Mouse (Mus musculus) small intestine, adult 2 months (tissue): ENCODE results near the gene Cpne6. TPM values are rescaled to one million over a fixed set of nuclear protein-coding genes. Genes with fewer than 3 reads are reported as not detected.

Source experiments
- H3K27ac ChIP-seq: fragments of 200-500 bp; 2 replicates; pipeline ENCODE4 v1.5.1; 2012; ENCODE audit warnings: low read depth, low read length, control low read depth, inconsistent platforms; ENCODE audit not compliant: insufficient read depth
- H3K27me3 ChIP-seq: fragments of 200-500 bp; 2 replicates; pipeline ENCODE4 v1.6.1; 2012; ENCODE audit warnings: mild to moderate bottlenecking, moderate library complexity, low read length, inconsistent platforms; ENCODE audit not compliant: control insufficient read depth, insufficient read depth
- H3K36me3 ChIP-seq: fragments of 200-500 bp; 2 replicates; pipeline ENCODE4 v1.6.1; 2012; ENCODE audit warnings: mild to moderate bottlenecking, low read length, control low read depth, inconsistent platforms; ENCODE audit not compliant: control insufficient read depth, insufficient read depth
- H3K4me1 ChIP-seq: fragments of 200-500 bp; 2 replicates; pipeline ENCODE4 v1.6.1; 2012; ENCODE audit warnings: low read length, inconsistent platforms, mixed read lengths; ENCODE audit not compliant: control insufficient read depth, insufficient read depth, insufficient read length
- H3K4me3 ChIP-seq: fragments of 200-500 bp; 2 replicates; pipeline ENCODE4 v1.5.1; 2012; ENCODE audit warnings: low read depth, mild to moderate bottlenecking, control low read depth, inconsistent platforms, low read length, moderate library complexity
- CTCF ChIP-seq: fragments of 200-500 bp; IDR thresholded peaks from 2 replicates; pipeline ENCODE4 v1.5.1; 2012; ENCODE audit warnings: low read depth, mild to moderate bottlenecking, control low read depth, inconsistent platforms, low read length, moderate library complexity, mixed read lengths; ENCODE audit not compliant: insufficient replicate concordance, insufficient read length; ENCODE audit errors: extremely low read depth
- POLR2A ChIP-seq: fragments of 200-500 bp; IDR thresholded peaks from 2 replicates; pipeline ENCODE4 v1.6.1; 2012; ENCODE audit warnings: low read depth, mild to moderate bottlenecking, control low read depth, inconsistent platforms, low read length, moderate library complexity
- WGBS: fragments of 180-500 bp; shearing (Covaris S2); methylation state at CpG from one replicate; pipeline ENCODE4 v1.1.7; 2018; 5-methylcytosine and 5-hydroxymethylcytosine counted together
- polyA plus RNA-seq: library from polyadenylated mRNA; depleted of rRNA; stranded (reverse); fragments of >200 nt; gene quantifications from 2 replicates; pipeline ENCODE4 v1.2.3, GENCODE M21; 2012

The Cpne6 gene
- polyA plus RNA-seq, 1 experiment: not detected

DNA sequence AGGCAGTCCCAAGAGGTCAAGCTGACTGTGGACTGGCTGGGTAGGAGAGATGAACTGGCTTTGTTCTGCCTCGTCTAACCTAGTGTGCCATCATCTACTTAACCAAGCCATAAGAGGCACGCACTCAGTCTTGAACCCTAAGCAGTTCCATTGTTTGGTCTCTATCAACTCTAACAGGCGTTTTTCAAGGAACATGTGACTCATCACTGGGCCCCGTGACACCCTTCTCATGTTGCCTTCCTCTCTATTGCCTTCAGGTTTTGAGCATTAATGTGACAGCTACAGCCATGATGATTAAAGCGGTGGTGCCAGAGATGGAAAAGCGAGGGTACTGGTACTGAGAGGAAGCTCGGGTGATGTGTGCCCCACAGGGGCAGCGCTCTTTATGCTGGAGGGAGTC is 23.4 kb upstream of the Cpne6 start:
- peaks cover 9% of the 10 kb centered on the region; the same call in 1 of the 2 replicates for H3K27me3 ChIP-seq
- H3K4me3 ChIP-seq: no peak overlapping the region
- no peak overlapping the region for H3K27ac ChIP-seq
- WGBS: 87% methylated on average over 8 of the region's 8 CpGs
- peaks cover 5% of the 10 kb centered on the region; the same call in 1 of the 2 replicates for H3K4me1 ChIP-seq
- peaks cover 22% of the 10 kb centered on the region for H3K36me3 ChIP-seq
- TF ChIP-seq POLR2A (no peak), CTCF (no peak)

DNA sequence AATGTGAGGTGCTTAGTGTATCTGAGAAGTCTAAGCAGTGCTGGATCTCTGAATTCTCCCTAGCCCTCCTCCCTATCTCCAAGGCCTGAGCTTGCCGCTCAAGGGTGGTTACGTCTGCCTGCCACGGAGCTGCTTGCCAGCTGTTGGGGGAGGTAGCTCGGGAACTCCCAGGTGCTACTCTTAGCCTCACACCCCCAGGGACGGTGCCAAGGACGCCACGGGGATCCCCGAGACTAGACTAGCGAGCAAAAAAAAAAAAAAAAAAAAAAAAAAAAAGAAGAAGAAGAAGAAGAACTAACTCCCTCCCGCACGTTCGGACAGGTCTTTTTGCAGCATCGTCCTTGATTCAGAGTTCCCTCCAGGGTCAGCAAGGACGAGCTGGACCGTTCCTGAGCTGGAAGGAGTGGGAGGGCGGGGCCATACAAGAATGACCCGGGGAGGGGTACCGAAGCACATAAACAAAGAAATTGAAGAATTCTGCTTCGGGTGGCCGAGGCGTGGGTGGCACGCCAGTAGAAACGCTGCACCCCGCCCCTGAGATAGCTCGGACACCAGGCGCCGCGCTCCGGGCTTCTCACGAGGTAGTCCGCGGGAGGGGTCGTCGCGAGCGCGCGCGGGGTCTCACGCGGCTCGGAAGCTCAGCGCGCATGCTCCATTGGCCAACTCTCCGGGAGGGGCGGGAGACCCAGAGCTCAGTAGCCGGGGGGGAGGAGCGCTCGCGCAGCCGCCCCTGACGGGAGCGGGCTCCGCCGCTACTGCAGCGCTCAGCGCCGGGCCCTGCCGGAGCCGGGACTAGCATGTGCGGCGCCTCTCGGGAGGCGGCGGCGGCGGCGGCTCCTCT is 19.7 kb upstream of the Cpne6 start, which contains the start of gene Carmil3:
Gene Carmil3 (plus strand): TSS at position 291 of the 841 bp plus-strand sequence.
- peaks cover 15% of the 10 kb centered on the region for H3K36me3 ChIP-seq
- H3K4me3 ChIP-seq: peak within 1 kb of the TSS; percentile 73
- no peak within 1 kb of the TSS for H3K27ac ChIP-seq
- TF ChIP-seq CTCF (no peak), POLR2A (no peak)
- WGBS: under 1% methylated on average over 68 of the region's 68 CpGs
- H3K4me1 ChIP-seq: peaks cover 5% of the 10 kb centered on the region; the same call in 1 of the 2 replicates
- H3K27me3 ChIP-seq: peaks cover 9% of the 10 kb centered on the region; the same call in 1 of the 2 replicates

GRCm38 (mm10) chr14:55491291-55491833 is 18.9 kb upstream of the Cpne6 start:
- TF ChIP-seq CTCF (no peak), POLR2A (no peak)
- peak overlapping the region; percentile 73 for H3K4me3 ChIP-seq
- 1% methylated on average over 30 of the region's 30 CpGs for WGBS
- peaks cover 5% of the 10 kb centered on the region; the same call in 1 of the 2 replicates for H3K4me1 ChIP-seq
- no peak overlapping the region for H3K27ac ChIP-seq
- peaks cover 11% of the 10 kb centered on the region; the same call in 1 of the 2 replicates for H3K36me3 ChIP-seq
- H3K27me3 ChIP-seq: peaks cover 9% of the 10 kb centered on the region; the same call in 1 of the 2 replicates

DNA sequence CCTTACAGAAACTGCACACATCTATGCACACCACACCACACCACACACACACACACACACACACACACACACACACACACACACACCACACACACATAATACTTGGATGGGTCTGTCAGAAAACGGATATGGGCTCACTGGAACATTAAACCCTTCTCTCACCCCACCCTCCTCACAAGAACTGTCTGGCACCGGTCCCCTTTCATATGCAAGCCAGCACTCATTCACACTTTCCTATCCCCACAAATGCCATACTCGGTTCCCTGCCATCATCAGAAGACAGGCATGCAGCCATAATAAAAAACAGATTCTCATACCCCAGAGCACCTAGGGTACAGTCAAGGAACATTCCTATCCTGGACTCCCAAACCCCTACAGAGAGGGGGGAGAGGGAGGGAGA is 18.1 kb upstream of the Cpne6 start:
- TF ChIP-seq CTCF (no peak), POLR2A (no peak)
- WGBS: 56% methylated on average over 3 of the region's 3 CpGs

GRCm38 (mm10) chr14:55495509-55496240 is 14.6 kb upstream of the Cpne6 start:
- WGBS: 73% methylated on average over 20 of the region's 20 CpGs
- H3K4me3 ChIP-seq: no peak overlapping the region
- H3K27ac ChIP-seq: no peak overlapping the region
- H3K4me1 ChIP-seq: peaks cover 4% of the 10 kb centered on the region; the same call in 1 of the 2 replicates
- H3K36me3 ChIP-seq: no peaks in the 10 kb centered on the region
- TF ChIP-seq POLR2A: no peak
- no peak for TF ChIP-seq CTCF
- peaks cover 9% of the 10 kb centered on the region; the same call in 1 of the 2 replicates for H3K27me3 ChIP-seq

More for the DNA sequence above, 18.1 kb upstream of the Cpne6 start:
- H3K4me1 ChIP-seq: peaks cover 5% of the 10 kb centered on the region; the same call in 1 of the 2 replicates
- no peak overlapping the region for H3K4me3 ChIP-seq
- H3K36me3 ChIP-seq: peaks cover 7% of the 10 kb centered on the region; the same call in 1 of the 2 replicates
- no peak overlapping the region for H3K27ac ChIP-seq
- H3K27me3 ChIP-seq: peaks cover 9% of the 10 kb centered on the region; the same call in 1 of the 2 replicates

GRCm38 (mm10) chr14:55496761-55497448 is 13.3 kb upstream of the Cpne6 start:
- Histone ChIP-seq H3K27ac (no peak overlapping the region), H3K27me3 (no peaks in the 10 kb centered on the region; the same call in 1 of the 2 replicates), H3K4me1 (no peaks in the 10 kb centered on the region), H3K36me3 (no peaks in the 10 kb centered on the region), H3K4me3 (no peak overlapping the region)
- WGBS: 79% methylated on average over 16 of the region's 16 CpGs
- no peak for TF ChIP-seq CTCF
- no peak for TF ChIP-seq POLR2A

- no peaks in the 10 kb centered on the region for H3K4me1 ChIP-seq
- H3K27me3 ChIP-seq: no peaks in the 10 kb centered on the region; the same call in 1 of the 2 replicates
- H3K36me3 ChIP-seq: no peaks in the 10 kb centered on the region
- 32% methylated on average over 6 of the region's 6 CpGs for WGBS
- no peak for TF ChIP-seq POLR2A
- TF ChIP-seq CTCF: peak; percentile 99
- H3K4me3 ChIP-seq: no peak overlapping the region
- no peak overlapping the region for H3K27ac ChIP-seq
Measured at GRCm38 (mm10) chr14:55497449-55497821, 12.8 kb upstream of the Cpne6 start.
